Mouse (Mus musculus) hindbrain, postnatal 0 days (tissue): Measurements from ENCODE around the gene Emx2. TPM values are rescaled to one million over a fixed set of nuclear protein-coding genes. Genes with fewer than 3 reads are reported as not detected.

Experiments used
- ATAC-seq: fragments of 200-750 bp; cut with Nextera tagmentation; 2 replicates; pipeline ENCODE4 v1.8.0; 2017; ENCODE audit warnings: mild to moderate bottlenecking, moderate TSS enrichment, moderate library complexity
- DNase-seq: peaks from one replicate; pipeline ENCODE4 v3.0.0-alpha.2; 2015; ENCODE audit warnings: low spot score
- H3K27ac ChIP-seq: fragments of 300-500 bp; sonication (generic); 2 replicates; pipeline ENCODE4 v1.5.1; 2014; ENCODE audit warnings: mild to moderate bottlenecking
- H3K27me3 ChIP-seq: fragments of 300-500 bp; sonication (generic); 2 replicates; pipeline ENCODE4 v1.6.1; 2014; ENCODE audit warnings: low read length, mixed read lengths; ENCODE audit not compliant: insufficient read depth
- H3K36me3 ChIP-seq: fragments of 300-500 bp; sonication (generic); 2 replicates; pipeline ENCODE4 v1.6.1; 2014; ENCODE audit warnings: low read length, mixed read lengths; ENCODE audit not compliant: insufficient read depth
- H3K4me1 ChIP-seq: fragments of 300-500 bp; sonication (generic); 2 replicates; pipeline ENCODE4 v1.6.1; 2014; ENCODE audit warnings: antibody characterized with exemption, low read length, mixed read lengths; ENCODE audit not compliant: insufficient read depth
- H3K4me2 ChIP-seq: fragments of 300-500 bp; sonication (generic); 2 replicates; pipeline ENCODE4 v1.6.1; 2014; ENCODE audit warnings: low read depth, mild to moderate bottlenecking, low read length, moderate library complexity, mixed read lengths
- H3K4me3 ChIP-seq: fragments of 300-500 bp; sonication (generic); 2 replicates; pipeline ENCODE4 v1.5.1; 2014; ENCODE audit warnings: low read length
- H3K9ac ChIP-seq: fragments of 300-500 bp; sonication (generic); replicated peaks from 2 replicates; pipeline ENCODE4 v1.6.1; 2014; ENCODE audit warnings: mild to moderate bottlenecking, low read length, moderate library complexity, mixed read lengths
- H3K9me3 ChIP-seq: fragments of 300-500 bp; sonication (generic); 2 replicates; pipeline ENCODE4 v1.6.1; 2016; ENCODE audit warnings: low read length, mixed read lengths
- CTCF ChIP-seq: IDR thresholded peaks from 2 replicates; pipeline ENCODE4 v1.5.1; 2016; ENCODE audit warnings: antibody characterized with exemption, control low read depth, low read depth
- WGBS: fragments of 180-500 bp; shearing (Covaris S2); extraction: QIAGEN DNeasy Blood & Tissue Kit; methylation state at CpG from one replicate; pipeline ENCODE4 v1.1.7; 2014; 5-methylcytosine and 5-hydroxymethylcytosine counted together
- polyA plus RNA-seq: library from polyadenylated mRNA; unstranded; fragments of >200 nt; fragmentation: Nextera tagmentation; extraction: Ambion mirVana; gene quantifications from 2 replicates; pipeline ENCODE4 v1.2.1, GENCODE M21; 2015
- total RNA-seq: library from RNA; depleted of rRNA; stranded (reverse); fragments of >200 nt; gene quantifications from 2 replicates; pipeline ENCODE4 v1.2.3, GENCODE M21; 2014

Emx2 gene
- total and polyA plus RNA-seq, 2 experiments from 2014 or later = 0.15 to 0.47 TPM

DNA sequence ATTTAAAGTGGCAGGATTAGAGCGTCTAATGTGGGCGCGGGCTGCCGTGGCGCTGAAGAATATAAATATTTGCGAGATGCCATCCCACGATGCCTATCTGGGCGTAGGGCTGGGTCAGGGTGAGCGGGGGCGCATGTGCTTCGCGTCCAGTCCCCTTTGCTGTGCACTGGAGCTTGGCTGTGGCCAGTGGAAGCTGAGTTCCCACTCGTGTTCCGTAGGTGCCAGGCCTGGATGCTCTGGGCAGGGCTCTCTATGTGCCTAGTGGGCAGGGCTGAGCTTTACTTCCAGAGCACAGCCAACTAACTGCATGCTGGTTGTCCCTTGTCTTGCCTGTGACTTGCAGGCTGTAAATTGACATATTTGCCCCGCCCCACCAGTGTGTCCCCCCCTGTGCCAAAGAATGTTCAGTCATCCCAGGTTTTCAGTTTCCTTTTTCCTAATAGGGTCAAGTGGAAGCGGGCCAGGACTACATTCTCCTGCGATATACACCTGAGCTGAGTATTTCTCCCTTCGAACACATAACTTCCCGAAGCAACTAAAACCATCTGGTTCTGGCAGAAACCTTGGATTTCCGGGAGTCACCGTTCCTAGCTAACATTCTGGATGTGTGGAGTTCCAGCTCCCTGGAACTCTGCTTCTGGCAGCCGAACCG, 9.4 kb downstream of the Emx2 start:
- DNase-seq (no peak), ATAC-seq (no peak)
- Histone ChIP-seq H3K36me3 (no peaks in the 10 kb centered on the region), H3K4me2 (no peak overlapping the region), H3K4me3 (no peak overlapping the region), H3K27ac (no peak overlapping the region), H3K9me3 (no peaks in the 10 kb centered on the region), H3K9ac (no peak overlapping the region), H3K27me3 (peaks cover 98% of the 10 kb centered on the region), H3K4me1 (no peaks in the 10 kb centered on the region)
- no peak for TF ChIP-seq CTCF
- under 1% methylated on average over 23 of the region's 23 CpGs for WGBS

DNA sequence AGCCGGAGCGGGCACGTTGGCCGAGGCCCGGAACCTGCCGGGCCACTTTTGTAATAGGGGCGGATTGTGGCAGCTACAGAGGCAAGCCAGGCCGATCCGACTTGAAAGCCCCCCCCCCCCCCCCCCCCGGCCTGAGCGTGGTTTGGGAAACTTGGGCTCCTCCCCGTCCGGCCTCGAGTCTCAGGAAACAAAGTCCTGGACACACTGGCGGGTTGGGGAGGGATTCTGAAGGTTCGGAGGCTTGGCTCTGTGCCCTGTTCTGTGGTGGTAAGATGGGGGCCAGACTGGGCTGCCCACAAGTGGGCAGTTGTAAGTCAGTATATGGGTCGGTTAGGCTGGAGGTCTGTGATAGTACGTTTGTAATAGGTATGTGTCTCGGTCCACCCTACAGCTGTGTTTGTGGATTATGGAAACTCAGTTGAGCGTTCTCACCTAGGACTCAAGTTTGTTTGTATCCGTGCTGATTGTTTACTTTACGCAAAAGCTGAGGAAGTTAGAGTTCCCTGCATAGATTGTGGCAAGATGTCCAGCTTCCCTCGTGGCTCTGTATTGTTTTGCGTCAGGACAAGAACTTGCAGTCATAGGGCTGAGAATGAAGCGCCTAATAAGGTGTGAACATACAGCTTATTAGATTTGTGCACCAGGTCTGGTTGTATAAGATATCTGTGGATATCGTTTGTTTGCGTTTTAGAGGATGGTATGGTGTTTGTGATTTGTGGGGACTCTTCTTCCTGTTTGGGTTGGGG, 10.1 kb downstream of the Emx2 start:
- no peaks in the 10 kb centered on the region for H3K9me3 ChIP-seq
- H3K4me2 ChIP-seq = no peak overlapping the region
- no peak overlapping the region for H3K9ac ChIP-seq
- ATAC-seq (no peak), DNase-seq (no peak)
- no peak overlapping the region; the same call in 1 of the 2 replicates for H3K4me3 ChIP-seq
- no peaks in the 10 kb centered on the region for H3K4me1 ChIP-seq
- TF ChIP-seq CTCF = no peak
- H3K27ac ChIP-seq = no peak overlapping the region
- 2% methylated on average over 26 of the region's 27 CpGs for WGBS
- peaks cover 95% of the 10 kb centered on the region for H3K27me3 ChIP-seq
- no peaks in the 10 kb centered on the region for H3K36me3 ChIP-seq

DNA sequence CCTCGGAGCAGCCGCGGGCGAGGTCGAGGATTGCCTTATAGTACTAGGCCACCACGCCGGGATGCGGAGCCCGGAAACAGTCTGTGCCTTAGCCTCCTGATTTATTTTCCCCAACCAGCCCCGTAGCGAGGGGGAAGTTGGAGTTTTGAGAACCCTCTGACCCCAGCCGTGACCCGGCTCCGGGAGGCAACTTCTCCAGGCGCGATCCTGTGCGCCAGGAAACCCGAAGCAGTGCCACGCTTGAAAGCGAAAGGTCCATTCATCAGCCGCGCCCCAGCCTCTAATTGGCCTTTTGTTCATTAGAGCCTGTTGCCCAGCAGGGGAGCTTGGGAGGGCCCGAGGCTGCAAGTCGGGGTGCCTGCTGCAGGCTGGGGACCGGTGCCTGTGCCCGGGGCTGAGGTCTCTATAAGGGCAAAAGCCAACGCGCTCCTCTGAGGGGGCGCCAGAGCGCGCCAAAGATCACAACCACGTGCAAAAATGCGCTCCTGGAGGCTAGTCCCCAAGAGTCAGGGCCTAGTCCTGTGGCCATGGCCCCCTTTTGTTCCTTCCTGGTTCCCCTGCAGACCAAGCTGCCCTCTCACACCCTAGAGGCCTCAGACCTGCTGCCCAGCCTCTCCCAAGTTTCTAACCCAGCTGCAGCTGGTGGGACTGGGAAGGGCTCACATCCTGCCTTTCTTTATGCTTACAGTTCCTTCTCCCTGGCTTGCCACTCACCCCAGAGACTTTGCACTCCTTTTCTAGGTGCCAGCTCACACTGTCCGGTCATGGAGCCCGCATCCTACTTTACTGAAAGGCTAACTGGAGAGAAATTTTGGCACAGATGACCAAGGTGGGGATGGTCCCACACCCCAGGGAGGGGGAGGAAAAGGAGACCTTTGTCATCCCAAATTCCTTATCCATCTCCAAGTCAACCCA, 11.1 kb downstream of the Emx2 start:
- Histone ChIP-seq H3K4me2 (peak overlapping the region; percentile 47), H3K36me3 (no peaks in the 10 kb centered on the region), H3K27ac (no peak overlapping the region), H3K4me1 (no peaks in the 10 kb centered on the region), H3K4me3 (peak overlapping the region; percentile 25), H3K27me3 (peaks cover 85% of the 10 kb centered on the region), H3K9me3 (no peaks in the 10 kb centered on the region), H3K9ac (no peak overlapping the region)
- WGBS = under 1% methylated on average over 35 of the region's 35 CpGs
- DNase-seq = peak; percentile 52
- TF ChIP-seq CTCF = peak; percentile 54
- ATAC-seq = 0 out of 2 replicates have a peak, but pooled peaks have one; percentile 29

DNA sequence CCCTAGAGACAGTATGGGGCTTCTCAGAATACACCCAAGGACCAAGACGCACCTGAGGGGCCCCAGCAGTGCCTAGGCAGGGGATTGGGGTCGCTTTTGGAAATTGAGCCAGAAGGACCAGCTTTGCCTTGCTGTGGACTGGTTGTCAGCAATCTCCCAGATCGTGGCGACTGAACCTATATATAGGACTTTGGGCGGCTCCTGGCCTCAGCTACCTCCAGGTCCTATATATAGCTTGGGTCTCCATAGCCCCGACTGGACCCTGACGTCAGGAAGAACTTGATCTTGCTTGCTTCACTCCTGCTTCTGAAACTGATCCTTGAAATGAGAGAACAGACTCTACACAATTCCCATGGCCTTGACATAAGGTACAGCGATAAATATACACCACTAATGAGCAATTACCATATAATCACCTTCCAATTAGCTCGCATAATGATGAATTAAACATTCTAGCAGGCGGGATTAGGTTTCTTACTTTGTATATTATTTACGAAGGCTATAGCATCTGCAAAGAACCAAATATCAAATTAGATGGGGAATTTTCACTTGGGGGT, 12.0 kb downstream of the Emx2 start:
- Histone ChIP-seq H3K27ac (no peak overlapping the region), H3K27me3 (peaks cover 76% of the 10 kb centered on the region), H3K36me3 (no peaks in the 10 kb centered on the region), H3K4me2 (no peak overlapping the region), H3K9me3 (no peaks in the 10 kb centered on the region), H3K4me1 (no peaks in the 10 kb centered on the region), H3K9ac (no peak overlapping the region), H3K4me3 (no peak overlapping the region)
- ATAC-seq (0 out of 2 replicates have a peak, but pooled peaks have one; percentile 7), DNase-seq (no peak)
- TF ChIP-seq CTCF = no peak
- WGBS = 12% methylated on average over 11 of the region's 11 CpGs

DNA sequence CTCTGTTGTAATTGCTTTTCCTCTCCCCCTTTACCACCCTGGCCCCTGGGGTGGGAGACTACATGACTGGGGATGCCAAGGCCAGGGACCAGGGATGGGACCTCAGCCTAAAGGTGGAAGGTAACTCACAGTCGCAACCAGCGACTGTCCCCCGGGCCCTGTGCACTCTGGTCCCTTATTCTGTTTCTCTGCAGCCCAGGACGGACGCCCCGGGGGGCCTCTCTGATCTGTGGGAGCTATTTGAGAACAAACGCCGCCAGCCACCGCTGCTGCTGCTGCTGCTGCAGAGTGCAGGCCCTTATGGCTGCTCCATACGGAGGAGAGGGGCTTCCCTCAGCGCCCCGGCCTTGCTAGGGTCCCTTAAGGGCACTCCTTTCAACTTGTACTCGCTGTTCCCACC, 12.7 kb downstream of the Emx2 start:
- DNase-seq (no peak), ATAC-seq (no peak)
- no peak overlapping the region for H3K4me3 ChIP-seq
- H3K36me3 ChIP-seq = no peaks in the 10 kb centered on the region
- no peak for TF ChIP-seq CTCF
- no peak overlapping the region for H3K27ac ChIP-seq
- H3K4me2 ChIP-seq = 0 out of 2 replicates have a peak overlapping the region, but pooled peaks have one; percentile 3
- WGBS = 2% methylated on average over 13 of the region's 13 CpGs
- H3K4me1 ChIP-seq = no peaks in the 10 kb centered on the region
- H3K27me3 ChIP-seq = peaks cover 69% of the 10 kb centered on the region
- H3K9ac ChIP-seq = no peak overlapping the region
- no peaks in the 10 kb centered on the region for H3K9me3 ChIP-seq

DNA sequence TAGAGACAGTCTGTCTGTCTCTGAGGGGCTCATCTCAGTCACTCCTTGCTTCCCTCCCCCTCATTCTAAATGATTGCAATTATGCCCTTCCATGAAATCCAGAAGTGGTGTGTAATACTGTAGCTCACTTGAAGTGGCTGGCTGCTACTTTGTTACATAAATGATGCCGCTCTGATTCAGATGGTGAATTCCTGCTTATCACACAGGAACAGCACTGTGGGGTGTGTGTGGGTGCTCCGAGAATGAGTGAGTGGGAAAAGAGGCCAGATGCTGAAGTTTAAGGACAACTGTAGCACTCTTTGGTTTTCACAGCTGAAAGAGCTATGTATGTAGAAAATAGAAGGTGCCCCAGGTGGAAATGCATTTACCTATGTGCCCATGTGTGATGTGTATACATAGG, 14.7 kb downstream of the Emx2 start:
- no peak overlapping the region for H3K27ac ChIP-seq
- ATAC-seq (no peak), DNase-seq (no peak)
- no peaks in the 10 kb centered on the region for H3K4me1 ChIP-seq
- no peak overlapping the region for H3K4me3 ChIP-seq
- no peaks in the 10 kb centered on the region for H3K36me3 ChIP-seq
- H3K9me3 ChIP-seq = no peaks in the 10 kb centered on the region
- TF ChIP-seq CTCF = no peak
- no peak overlapping the region for H3K9ac ChIP-seq
- 88% methylated on average over 2 of the region's 2 CpGs for WGBS
- H3K27me3 ChIP-seq = peaks cover 51% of the 10 kb centered on the region
- no peak overlapping the region for H3K4me2 ChIP-seq
